Mouse (Mus musculus) thymus, postnatal 25 days (tissue): ENCODE measurements around the gene Sox10.

Source experiments
- DNase-seq: peaks from one replicate; pipeline ENCODE4 v3.0.0; 2022

The Sox10 gene

GRCm38 (mm10) chr15:79122119-79122518 is 42.9 kb downstream of the Sox10 start:
- no peak for DNase-seq

GRCm38 (mm10) chr15:79119491-79119890 is 45.5 kb downstream of the Sox10 start:
- no peak for DNase-seq

- peak; percentile 52 for DNase-seq
Measured at GRCm38 (mm10) chr15:79115276-79115675, 49.8 kb downstream of the Sox10 start.

DNA sequence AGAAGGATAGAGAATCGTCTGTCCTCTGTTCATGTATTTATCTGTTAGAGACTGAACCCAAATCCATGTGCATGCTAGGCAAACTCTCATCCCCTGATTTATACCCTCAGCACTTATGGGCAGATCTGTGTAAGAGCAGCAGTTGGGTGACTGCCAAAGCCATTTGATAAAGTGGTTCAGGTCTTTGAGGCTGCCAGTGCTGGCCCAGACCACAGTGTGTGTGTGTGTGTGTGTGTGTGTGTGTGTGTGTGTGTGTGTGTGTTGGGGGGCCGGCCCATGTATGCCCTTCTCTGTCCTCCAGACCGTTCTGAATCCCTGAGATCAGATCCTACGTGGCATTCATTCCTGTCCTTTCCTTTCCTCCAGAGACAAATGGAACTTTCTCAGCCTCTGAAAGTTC is 53.3 kb downstream of the Sox10 start:
- no peak for DNase-seq

GRCm38 (mm10) chr15:79110528-79110927 is 54.5 kb downstream of the Sox10 start:
- DNase-seq, result no peak

DNA sequence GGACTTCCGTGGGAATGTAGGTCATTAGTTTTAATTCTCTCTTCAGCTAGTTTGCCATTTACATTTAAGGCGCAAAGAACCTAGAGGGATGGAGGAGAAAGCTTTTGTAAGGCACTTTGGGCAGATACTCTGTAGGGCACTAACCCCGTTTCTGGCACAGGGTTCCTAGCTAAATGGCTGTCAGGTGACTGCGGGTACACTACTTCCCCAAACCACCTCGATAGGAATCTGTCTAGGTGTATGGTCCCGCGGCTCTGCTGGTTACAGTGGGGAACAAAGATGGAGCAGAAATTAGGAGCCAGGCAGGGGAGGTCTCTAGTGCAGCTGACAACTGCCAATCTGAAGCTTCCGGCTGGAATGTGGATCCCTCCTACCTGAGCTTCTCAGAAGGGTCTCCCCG is 55.0 kb downstream of the Sox10 start:
- DNase-seq, result no peak

DNA sequence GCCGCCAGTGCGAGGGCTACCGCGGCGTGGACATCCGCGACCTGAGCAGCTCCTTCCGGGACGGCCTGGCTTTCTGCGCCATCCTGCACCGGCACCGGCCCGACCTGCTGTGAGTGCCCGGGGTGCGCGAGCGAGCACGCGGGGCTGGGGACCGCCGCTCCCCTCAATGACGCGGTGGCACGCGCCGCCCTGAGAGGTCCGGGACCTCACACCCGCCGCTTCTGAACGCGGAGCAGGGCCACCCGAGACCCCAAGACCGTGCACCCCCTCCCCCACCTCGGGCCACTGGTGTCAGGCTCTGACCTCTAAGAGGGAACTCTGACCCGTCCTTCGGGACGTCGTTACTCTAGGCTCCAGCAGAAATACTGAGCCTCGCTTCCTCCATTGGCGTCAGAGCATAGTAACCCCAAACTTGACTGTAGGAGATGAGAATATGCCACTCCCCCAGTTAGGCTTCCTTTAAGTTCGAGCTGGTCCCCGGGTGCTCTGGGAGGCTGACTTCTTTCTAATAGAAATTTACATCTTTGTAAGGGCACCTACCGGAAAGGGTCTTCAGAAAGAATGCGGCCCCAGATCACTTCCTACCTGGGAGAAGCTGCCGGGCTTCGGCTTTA is 55.6 kb downstream of the Sox10 start:
- no peak for DNase-seq

- DNase-seq, result peak; percentile 75
Measured at GRCm38 (mm10) chr15:79108421-79109320, 56.4 kb downstream of the Sox10 start, which contains the start of gene Micall1. Gene Micall1, plus strand, starts transcription at chr15:79108898.

DNA sequence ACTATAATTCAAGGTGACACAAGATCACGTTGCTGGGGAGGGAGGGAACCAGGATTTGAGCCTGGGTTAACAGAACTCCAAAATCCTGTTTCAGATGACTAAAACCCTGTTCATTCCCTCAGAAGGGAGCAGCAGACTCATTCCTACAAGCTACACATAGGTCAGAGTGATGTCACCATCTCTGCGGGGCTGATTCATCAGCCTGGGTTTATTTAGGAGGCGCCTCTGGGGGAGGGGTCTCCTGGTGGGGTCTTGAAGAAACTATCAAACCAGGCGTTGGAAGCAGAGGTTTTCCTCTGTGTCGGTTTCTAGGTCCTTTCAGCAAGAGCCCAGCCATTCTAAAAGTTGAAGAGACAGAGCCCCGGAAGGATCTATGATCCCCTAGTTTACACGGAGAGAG is 57.1 kb downstream of the Sox10 start:
- DNase-seq, result no peak

GRCm38 (mm10) chr15:79105804-79106203 is 59.2 kb downstream of the Sox10 start:
- DNase-seq, result no peak
